Mouse (Mus musculus): ENCODE results near the gene Oas3.

- no peak for TF ChIP-seq CTCF (IDR thresholded peaks at IDR 0.05; ENCODE audit: low read depth)
- no peak for TF ChIP-seq EP300 (optimal IDR thresholded peaks at IDR 0.05)
Observed at GRCm38 (mm10) chr5:120703660-120704059, 73.8 kb downstream of the Oas3 start.
